Mouse (Mus musculus): ENCODE measurements around the gene Slc22a8. TPM values are rescaled to one million over a fixed set of nuclear protein-coding genes. Genes with fewer than 3 reads are reported as not detected.

Slc22a8 gene
- total and polyA plus RNA-seq, 2 experiments from 2014 or later, result 15.7 to 19.9 TPM

GRCm38 (mm10) chr19:8630826-8631225, 39.8 kb downstream of the Slc22a8 start:
- no peak for ATAC-seq
- no peak overlapping the region for H3K9ac ChIP-seq (replicated peaks; ENCODE audit: low read length)
- 73% methylated on average over 6 of the region's 6 CpGs for WGBS

GRCm38 (mm10) chr19:8632029-8632428, 41.0 kb downstream of the Slc22a8 start:
- no peak for TF ChIP-seq CTCF (IDR thresholded peaks at IDR 0.05; ENCODE audit: low read depth)
- DNase-seq (ENCODE audit: low spot score) (no peak), ATAC-seq (no peak)
- Histone ChIP-seq H3K9ac (replicated peaks; ENCODE audit: low read length) (no peak overlapping the region), H3K9me3 (ENCODE audit: low read length) (no peaks in the 10 kb centered on the region), H3K27me3 (ENCODE audit: insufficient read depth, low read length) (no peaks in the 10 kb centered on the region), H3K4me3 (ENCODE audit: low read length) (no peak overlapping the region), H3K4me1 (ENCODE audit: insufficient read depth, low read length) (no peaks in the 10 kb centered on the region), H3K4me2 (ENCODE audit: low read depth, low read length) (no peak overlapping the region), H3K27ac (no peak overlapping the region), H3K36me3 (ENCODE audit: insufficient read depth, low read length) (no peaks in the 10 kb centered on the region)
- WGBS, result 71% methylated on average over 1 of the region's 1 CpGs

More at GRCm38 (mm10) chr19:8630826-8631225, 39.8 kb downstream of the Slc22a8 start:
- no peak for DNase-seq (ENCODE audit: low spot score)
- no peak overlapping the region for H3K27ac ChIP-seq
- no peaks in the 10 kb centered on the region for H3K36me3 ChIP-seq (ENCODE audit: insufficient read depth, low read length)
- no peaks in the 10 kb centered on the region for H3K27me3 ChIP-seq (ENCODE audit: insufficient read depth, low read length)
- H3K9me3 ChIP-seq (ENCODE audit: low read length), result no peaks in the 10 kb centered on the region
- no peak overlapping the region for H3K4me3 ChIP-seq (ENCODE audit: low read length)
- no peak for TF ChIP-seq CTCF (IDR thresholded peaks at IDR 0.05; ENCODE audit: low read depth)
- H3K4me1 ChIP-seq (ENCODE audit: insufficient read depth, low read length), result no peaks in the 10 kb centered on the region
- no peak overlapping the region for H3K4me2 ChIP-seq (ENCODE audit: low read depth, low read length)

GRCm38 (mm10) chr19:8642086-8642485, 51.0 kb downstream of the Slc22a8 start:
- Histone ChIP-seq H3K27ac (no peak overlapping the region), H3K36me3 (ENCODE audit: insufficient read depth, low read length) (no peaks in the 10 kb centered on the region), H3K4me1 (ENCODE audit: insufficient read depth, low read length) (no peaks in the 10 kb centered on the region), H3K4me2 (ENCODE audit: low read depth, low read length) (no peak overlapping the region), H3K27me3 (ENCODE audit: insufficient read depth, low read length) (no peaks in the 10 kb centered on the region), H3K4me3 (ENCODE audit: low read length) (no peak overlapping the region), H3K9ac (replicated peaks; ENCODE audit: low read length) (no peak overlapping the region), H3K9me3 (ENCODE audit: low read length) (no peaks in the 10 kb centered on the region)
- TF ChIP-seq CTCF (IDR thresholded peaks at IDR 0.05; ENCODE audit: low read depth), result no peak
- 70% methylated on average over 5 of the region's 5 CpGs for WGBS
- DNase-seq (ENCODE audit: low spot score), result no peak
- no peak for ATAC-seq

GRCm38 (mm10) chr19:8646393-8646792, 55.3 kb downstream of the Slc22a8 start:
- no peak for TF ChIP-seq CTCF (IDR thresholded peaks at IDR 0.05; ENCODE audit: low read depth)
- 76% methylated on average over 2 of the region's 2 CpGs for whole genome bisulfite sequencing
- Histone ChIP-seq H3K4me2 (ENCODE audit: low read depth, low read length) (no peak overlapping the region), H3K27ac (no peak overlapping the region), H3K4me3 (ENCODE audit: low read length) (no peak overlapping the region), H3K36me3 (ENCODE audit: insufficient read depth, low read length) (no peaks in the 10 kb centered on the region), H3K9me3 (ENCODE audit: low read length) (no peaks in the 10 kb centered on the region), H3K4me1 (ENCODE audit: insufficient read depth, low read length) (no peaks in the 10 kb centered on the region), H3K9ac (replicated peaks; ENCODE audit: low read length) (no peak overlapping the region), H3K27me3 (ENCODE audit: insufficient read depth, low read length) (no peaks in the 10 kb centered on the region)
- DNase-seq (ENCODE audit: low spot score), result no peak
- no peak for ATAC-seq

GRCm38 (mm10) chr19:8655833-8656232, 64.8 kb downstream of the Slc22a8 start:
- Histone ChIP-seq H3K4me2 (ENCODE audit: low read depth, low read length) (no peak overlapping the region), H3K9me3 (ENCODE audit: low read length) (no peaks in the 10 kb centered on the region), H3K27ac (no peak overlapping the region), H3K4me3 (ENCODE audit: low read length) (no peak overlapping the region), H3K36me3 (ENCODE audit: insufficient read depth, low read length) (no peaks in the 10 kb centered on the region), H3K27me3 (ENCODE audit: insufficient read depth, low read length) (no peaks in the 10 kb centered on the region), H3K4me1 (ENCODE audit: insufficient read depth, low read length) (no peaks in the 10 kb centered on the region), H3K9ac (replicated peaks; ENCODE audit: low read length) (no peak overlapping the region)
- no peak for DNase-seq (ENCODE audit: low spot score)
- no peak for TF ChIP-seq CTCF (IDR thresholded peaks at IDR 0.05; ENCODE audit: low read depth)
- no peak for ATAC-seq

GRCm38 (mm10) chr19:8656341-8656740, 65.3 kb downstream of the Slc22a8 start:
- Histone ChIP-seq H3K4me3 (ENCODE audit: low read length) (no peak overlapping the region), H3K27me3 (ENCODE audit: insufficient read depth, low read length) (no peaks in the 10 kb centered on the region), H3K36me3 (ENCODE audit: insufficient read depth, low read length) (no peaks in the 10 kb centered on the region), H3K9ac (replicated peaks; ENCODE audit: low read length) (no peak overlapping the region), H3K9me3 (ENCODE audit: low read length) (no peaks in the 10 kb centered on the region), H3K4me1 (ENCODE audit: insufficient read depth, low read length) (no peaks in the 10 kb centered on the region), H3K4me2 (ENCODE audit: low read depth, low read length) (no peak overlapping the region), H3K27ac (no peak overlapping the region)
- TF ChIP-seq CTCF (IDR thresholded peaks at IDR 0.05; ENCODE audit: low read depth), result no peak
- 81% methylated on average over 4 of the region's 4 CpGs for WGBS
- DNase-seq (ENCODE audit: low spot score) (no peak), ATAC-seq (no peak)

Other genes with a start within 250 kb of the Slc22a8 start
- gene Slc22a30, start 186.1 kb upstream of the Slc22a8 start, total RNA-seq (2014; rRNA removed), result not detected in 2 replicates
- gene Slc22a30, start 186.1 kb upstream of the Slc22a8 start, polyA plus RNA-seq (2015; fragmentation: Nextera tagmentation; extraction: Ambion mirVana), result not detected in 2 replicates
- gene Slc22a6, start 26.8 kb downstream of the Slc22a8 start, total RNA-seq (2014; rRNA removed), result 9.6 and 13.1 TPM in 2 replicates
- 8.9 and 9.8 TPM in 2 replicates for gene Slc22a6, start 26.8 kb downstream of the Slc22a8 start, polyA plus RNA-seq (2015; fragmentation: Nextera tagmentation; extraction: Ambion mirVana)
- gene Chrm1, start 72.5 kb downstream of the Slc22a8 start, total RNA-seq (2014; rRNA removed), result 1.3 and 2.4 TPM in 2 replicates
- gene Chrm1, start 72.5 kb downstream of the Slc22a8 start, polyA plus RNA-seq (2015; fragmentation: Nextera tagmentation; extraction: Ambion mirVana), result 0.80 and 0.88 TPM in 2 replicates
- gene Slc3a2, start 132.1 kb downstream of the Slc22a8 start, total RNA-seq (2014; rRNA removed), result 154 and 155 TPM in 2 replicates
- 235 and 250 TPM in 2 replicates for gene Slc3a2, start 132.1 kb downstream of the Slc22a8 start, polyA plus RNA-seq (2015; fragmentation: Nextera tagmentation; extraction: Ambion mirVana)
- 46.7 and 49.7 TPM in 2 replicates for gene Wdr74, start 144.6 kb downstream of the Slc22a8 start, total RNA-seq (2014; rRNA removed)
- gene Wdr74, start 144.6 kb downstream of the Slc22a8 start, polyA plus RNA-seq (2015; fragmentation: Nextera tagmentation; extraction: Ambion mirVana), result 78.7 and 79.2 TPM in 2 replicates
- not detected in 2 replicates for gene 1700092M07Rik, start 149.5 kb downstream of the Slc22a8 start, total RNA-seq (2014; rRNA removed)
- gene 1700092M07Rik, start 149.5 kb downstream of the Slc22a8 start, polyA plus RNA-seq (2015; fragmentation: Nextera tagmentation; extraction: Ambion mirVana), result 0.66 and 0.85 TPM in 2 replicates
- 84.4 and 110 TPM in 2 replicates for gene Stx5a, start 150.2 kb downstream of the Slc22a8 start, total RNA-seq (2014; rRNA removed)
- 95.3 and 104 TPM in 2 replicates for gene Stx5a, start 150.2 kb downstream of the Slc22a8 start, polyA plus RNA-seq (2015; fragmentation: Nextera tagmentation; extraction: Ambion mirVana)
- gene Nxf1, start 165.8 kb downstream of the Slc22a8 start, total RNA-seq (2014; rRNA removed), result 47.7 and 51.3 TPM in 2 replicates
- 88.3 and 89.5 TPM in 2 replicates for gene Nxf1, start 165.8 kb downstream of the Slc22a8 start, polyA plus RNA-seq (2015; fragmentation: Nextera tagmentation; extraction: Ambion mirVana)
- 269 and 347 TPM in 2 replicates for gene Tmem223, start 179.7 kb downstream of the Slc22a8 start, total RNA-seq (2014; rRNA removed)
- gene Tmem223, start 179.7 kb downstream of the Slc22a8 start, polyA plus RNA-seq (2015; fragmentation: Nextera tagmentation; extraction: Ambion mirVana), result 233 and 258 TPM in 2 replicates
- gene Tmem179b, start 183.2 kb downstream of the Slc22a8 start, total RNA-seq (2014; rRNA removed), result 29.5 and 31.0 TPM in 2 replicates
- gene Tmem179b, start 183.2 kb downstream of the Slc22a8 start, polyA plus RNA-seq (2015; fragmentation: Nextera tagmentation; extraction: Ambion mirVana), result 27.0 and 27.7 TPM in 2 replicates
- 30.1 and 38.9 TPM in 2 replicates for gene Taf6l, start 195.2 kb downstream of the Slc22a8 start, total RNA-seq (2014; rRNA removed)
- 23.3 and 25.9 TPM in 2 replicates for gene Taf6l, start 195.2 kb downstream of the Slc22a8 start, polyA plus RNA-seq (2015; fragmentation: Nextera tagmentation; extraction: Ambion mirVana)
- 52.7 and 78.3 TPM in 2 replicates for gene Polr2g, start 207.3 kb downstream of the Slc22a8 start, total RNA-seq (2014; rRNA removed)
- gene Polr2g, start 207.3 kb downstream of the Slc22a8 start, polyA plus RNA-seq (2015; fragmentation: Nextera tagmentation; extraction: Ambion mirVana), result 171 and 178 TPM in 2 replicates
- 5.0 and 7.5 TPM in 2 replicates for gene Zbtb3, start 211.3 kb downstream of the Slc22a8 start, total RNA-seq (2014; rRNA removed)
- gene Zbtb3, start 211.3 kb downstream of the Slc22a8 start, polyA plus RNA-seq (2015; fragmentation: Nextera tagmentation; extraction: Ambion mirVana), result 4.4 and 4.7 TPM in 2 replicates
- 41.0 and 55.2 TPM in 2 replicates for gene Ttc9c, start 228.1 kb downstream of the Slc22a8 start, total RNA-seq (2014; rRNA removed)
- 41.1 and 42.5 TPM in 2 replicates for gene Ttc9c, start 228.1 kb downstream of the Slc22a8 start, polyA plus RNA-seq (2015; fragmentation: Nextera tagmentation; extraction: Ambion mirVana)
- 19.7 and 20.1 TPM in 2 replicates for gene Hnrnpul2, start 228.8 kb downstream of the Slc22a8 start, total RNA-seq (2014; rRNA removed)
- gene Hnrnpul2, start 228.8 kb downstream of the Slc22a8 start, polyA plus RNA-seq (2015; fragmentation: Nextera tagmentation; extraction: Ambion mirVana), result 5.6 TPM in 2 replicates
- gene AC129217.1, start 238.5 kb downstream of the Slc22a8 start, total RNA-seq (2014; rRNA removed), result not detected in 2 replicates
- gene AC129217.1, start 238.5 kb downstream of the Slc22a8 start, polyA plus RNA-seq (2015; fragmentation: Nextera tagmentation; extraction: Ambion mirVana), result not detected in 2 replicates
- gene Bscl2, start 246.2 kb downstream of the Slc22a8 start, total RNA-seq (2014; rRNA removed), result 132 and 146 TPM in 2 replicates
- 104 and 107 TPM in 2 replicates for gene Bscl2, start 246.2 kb downstream of the Slc22a8 start, polyA plus RNA-seq (2015; fragmentation: Nextera tagmentation; extraction: Ambion mirVana)
- 93.2 and 99.7 TPM in 2 replicates for gene Gng3, start 247.9 kb downstream of the Slc22a8 start, total RNA-seq (2014; rRNA removed)
- gene Gng3, start 247.9 kb downstream of the Slc22a8 start, polyA plus RNA-seq (2015; fragmentation: Nextera tagmentation; extraction: Ambion mirVana), result 591 and 626 TPM in 2 replicates